Mouse (Mus musculus) bone marrow, adult 2 months (tissue): ENCODE results near the gene Srsf4. TPM values are rescaled to one million over a fixed set of nuclear protein-coding genes. Genes with fewer than 3 reads are reported as not detected.

ENCODE experiments used
- H3K27ac ChIP-seq: fragments of 200-500 bp; 2 replicates; pipeline ENCODE4 v1.5.1; 2012; ENCODE audit warnings: low read depth, mild to moderate bottlenecking, control low read depth, inconsistent platforms, low read length; ENCODE audit not compliant: control insufficient read depth, poor library complexity, insufficient read depth
- H3K4me1 ChIP-seq: fragments of 200-500 bp; 2 replicates; pipeline ENCODE4 v1.6.1; 2011; ENCODE audit warnings: low read length; ENCODE audit not compliant: control insufficient read depth, insufficient read depth
- H3K4me3 ChIP-seq: fragments of 200-500 bp; replicated peaks from 2 replicates; pipeline ENCODE3; 2011; ENCODE audit warnings: mild to moderate bottlenecking, low read depth, low read length, control low read depth; ENCODE audit not compliant: control insufficient read depth
- CTCF ChIP-seq: fragments of 200-500 bp; IDR thresholded peaks from 2 replicates; pipeline ENCODE4 v1.5.1; 2011; ENCODE audit warnings: low read length, control low read depth; ENCODE audit not compliant: control insufficient read depth, insufficient read depth
- POLR2A ChIP-seq: fragments of 200-500 bp; IDR thresholded peaks from 2 replicates; pipeline ENCODE4 v1.6.1; 2011; ENCODE audit warnings: low read depth, mild to moderate bottlenecking, control low read depth, low read length, borderline replicate concordance; ENCODE audit not compliant: control insufficient read depth
- WGBS: fragments of 180-500 bp; shearing (Covaris S2); methylation state at CpG from one replicate; pipeline ENCODE4 v1.1.7; 2018; 5-methylcytosine and 5-hydroxymethylcytosine counted together
- polyA plus RNA-seq: library from polyadenylated mRNA; stranded (reverse); fragments of >200 nt; gene quantifications from 2 replicates; pipeline ENCODE4 v1.2.4, GENCODE M21; 2011; ENCODE audit warnings: low replicate concordance; ENCODE audit not compliant: missing spikeins, insufficient read depth, insufficient read length

Srsf4 gene
- polyA plus RNA-seq, 1 experiment = 72.5 TPM

GRCm38 (mm10) chr4:131915821-131916328 is 42.5 kb downstream of the Srsf4 start:
- H3K27ac ChIP-seq = no peak overlapping the region
- TF ChIP-seq POLR2A (no peak), CTCF (no peak)
- WGBS = 60% methylated on average over 13 of the region's 13 CpGs
- no peak overlapping the region for H3K4me3 ChIP-seq
- H3K4me1 ChIP-seq = no peaks in the 10 kb centered on the region; the same call in 1 of the 2 replicates

DNA sequence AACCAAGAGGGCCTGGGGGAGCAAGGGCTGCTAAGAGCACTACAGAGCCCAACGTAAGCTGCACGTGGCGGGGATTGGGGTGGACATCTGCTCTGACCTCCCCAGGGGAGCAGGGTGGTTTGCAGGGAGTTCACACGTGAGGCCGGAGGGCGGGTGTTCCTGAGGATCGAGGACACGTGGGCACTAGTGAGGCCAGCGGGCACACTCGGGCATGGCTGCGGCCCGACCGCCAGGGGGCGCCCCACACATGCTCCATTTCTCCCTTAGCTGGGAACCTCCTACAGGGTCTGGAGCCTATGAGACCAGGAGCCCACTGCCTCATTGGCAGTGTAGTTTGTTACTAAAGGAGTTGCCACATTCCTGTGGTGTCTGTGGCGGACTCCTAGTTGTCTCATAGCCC is 43.0 kb downstream of the Srsf4 start:
- Histone ChIP-seq H3K27ac (no peak overlapping the region), H3K4me1 (no peaks in the 10 kb centered on the region; the same call in 1 of the 2 replicates), H3K4me3 (no peak overlapping the region)
- 7% methylated on average over 15 of the region's 15 CpGs for WGBS
- TF ChIP-seq CTCF = peak; percentile 85
- peak; percentile 18; the same call in 1 of the 2 replicates for TF ChIP-seq POLR2A

- Histone ChIP-seq H3K4me3 (no peak overlapping the region), H3K4me1 (no peaks in the 10 kb centered on the region), H3K27ac (no peak overlapping the region)
- no peak for TF ChIP-seq CTCF
- no peak for TF ChIP-seq POLR2A
- WGBS = 28% methylated on average over 10 of the region's 10 CpGs
These were observed 43.7 kb downstream of the Srsf4 start for GRCm38 (mm10) chr4:131917010-131917555.

- H3K27ac ChIP-seq = no peak overlapping the region
- WGBS = 85% methylated on average over 7 of the region's 7 CpGs
- no peaks in the 10 kb centered on the region for H3K4me1 ChIP-seq
- TF ChIP-seq POLR2A (no peak), CTCF (no peak)
- H3K4me3 ChIP-seq = no peak overlapping the region
These were observed 44.7 kb downstream of the Srsf4 start for GRCm38 (mm10) chr4:131918026-131918533.

DNA sequence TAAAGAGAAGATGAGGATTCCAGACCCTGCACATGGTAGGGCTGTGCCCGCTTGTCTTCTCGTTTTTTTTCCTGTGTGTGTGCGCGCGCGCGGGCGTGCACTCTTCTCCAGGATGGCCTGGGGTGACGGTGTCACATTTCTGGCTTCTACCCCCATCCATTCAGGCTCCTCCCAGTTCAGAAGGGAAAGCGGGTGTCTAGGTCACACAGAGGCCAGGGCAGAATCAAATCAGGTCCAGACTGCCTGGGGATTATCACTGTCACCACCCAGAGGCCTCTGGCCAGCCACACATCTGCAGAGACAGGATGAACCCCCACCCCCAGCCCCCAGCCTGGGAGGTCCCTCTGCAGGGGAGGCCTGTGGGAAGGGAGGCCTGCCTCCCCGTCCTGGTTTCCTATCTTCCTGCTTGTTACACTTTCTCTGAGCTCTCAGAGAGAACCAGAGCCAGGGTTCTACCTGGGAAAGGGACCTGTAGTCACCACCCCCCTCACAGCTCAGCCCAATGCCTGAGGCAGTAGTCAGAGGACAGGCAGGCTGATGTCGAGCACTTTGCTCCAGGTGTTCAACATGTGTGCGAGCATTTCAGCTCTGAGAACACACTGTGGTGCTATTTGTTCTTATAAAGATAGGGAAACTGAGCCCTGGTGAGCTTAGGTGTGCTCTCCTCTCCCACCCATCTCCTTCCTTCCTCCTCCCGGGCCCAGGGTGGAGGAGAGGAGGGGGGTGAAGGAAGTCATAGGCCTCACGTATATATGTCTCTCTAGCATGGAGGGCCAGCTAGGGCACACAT is 45.5 kb downstream of the Srsf4 start:
- Histone ChIP-seq H3K4me1 (no peaks in the 10 kb centered on the region), H3K27ac (no peak overlapping the region), H3K4me3 (no peak overlapping the region)
- WGBS = 43% methylated on average over 15 of the region's 15 CpGs
- no peak for TF ChIP-seq POLR2A
- no peak for TF ChIP-seq CTCF

DNA sequence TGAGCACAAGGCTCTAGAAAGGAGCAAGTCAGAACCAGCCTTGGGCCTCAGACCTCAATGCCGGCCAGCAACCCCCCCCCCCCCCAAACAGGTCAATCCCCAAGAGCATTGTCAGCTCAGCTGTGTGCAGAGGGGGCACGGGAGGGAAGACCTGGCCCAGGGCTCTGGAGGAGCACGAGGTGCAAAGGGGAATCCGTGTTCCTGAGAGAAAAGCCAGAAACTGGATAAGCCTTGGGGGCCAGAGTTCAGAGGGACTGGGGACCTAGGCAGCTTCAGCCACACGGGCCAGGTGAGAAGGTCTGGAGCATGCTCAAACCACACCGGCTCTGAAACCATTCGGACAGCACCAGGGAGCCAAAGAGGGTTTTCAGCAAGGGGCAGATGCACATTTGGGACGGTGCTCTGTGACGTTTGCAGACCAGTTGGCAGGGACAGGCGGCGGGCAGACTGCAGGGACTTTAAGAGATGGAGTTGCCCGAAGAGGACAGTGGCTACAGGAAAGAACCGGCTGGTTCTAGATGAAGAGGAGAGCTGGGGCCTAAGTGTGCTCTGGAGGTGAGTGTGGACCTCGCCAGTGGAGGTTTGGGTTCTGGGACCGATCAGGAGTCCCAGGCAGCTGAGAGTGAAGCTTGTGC is 46.2 kb downstream of the Srsf4 start:
- Histone ChIP-seq H3K27ac (no peak overlapping the region; the same call in 1 of the 2 replicates), H3K4me1 (no peaks in the 10 kb centered on the region), H3K4me3 (no peak overlapping the region)
- WGBS = 50% methylated on average over 15 of the region's 15 CpGs
- TF ChIP-seq POLR2A = no peak

DNA sequence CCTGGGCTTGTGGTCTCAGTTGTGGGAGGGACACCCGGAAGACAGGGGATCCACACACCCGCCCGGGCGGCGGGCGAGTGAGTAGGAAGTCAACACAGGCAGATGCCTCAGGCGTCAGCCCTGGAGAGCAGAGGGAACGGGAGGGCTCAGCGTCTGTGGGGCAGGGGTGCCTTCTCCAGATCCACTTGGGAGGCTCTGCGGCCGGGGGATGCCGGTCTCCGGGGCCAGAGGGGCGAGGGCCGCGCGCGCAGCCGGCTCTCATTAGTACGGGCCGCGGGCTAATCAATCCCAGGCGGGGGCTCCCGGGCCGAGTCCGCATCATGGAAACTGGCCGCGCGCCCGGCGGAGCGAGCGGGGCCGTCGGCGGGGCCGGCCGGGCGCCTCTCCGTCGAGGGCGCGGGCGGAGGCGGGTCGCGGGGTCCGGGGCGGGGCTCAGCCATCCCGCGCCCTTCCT is 46.8 kb downstream of the Srsf4 start:
- 6% methylated on average over 51 of the region's 51 CpGs for WGBS
- Histone ChIP-seq H3K27ac (no peak overlapping the region; the same call in 1 of the 2 replicates), H3K4me3 (no peak overlapping the region), H3K4me1 (no peaks in the 10 kb centered on the region)
- TF ChIP-seq CTCF (no peak), POLR2A (peak; percentile 26; the same call in 1 of the 2 replicates)

DNA sequence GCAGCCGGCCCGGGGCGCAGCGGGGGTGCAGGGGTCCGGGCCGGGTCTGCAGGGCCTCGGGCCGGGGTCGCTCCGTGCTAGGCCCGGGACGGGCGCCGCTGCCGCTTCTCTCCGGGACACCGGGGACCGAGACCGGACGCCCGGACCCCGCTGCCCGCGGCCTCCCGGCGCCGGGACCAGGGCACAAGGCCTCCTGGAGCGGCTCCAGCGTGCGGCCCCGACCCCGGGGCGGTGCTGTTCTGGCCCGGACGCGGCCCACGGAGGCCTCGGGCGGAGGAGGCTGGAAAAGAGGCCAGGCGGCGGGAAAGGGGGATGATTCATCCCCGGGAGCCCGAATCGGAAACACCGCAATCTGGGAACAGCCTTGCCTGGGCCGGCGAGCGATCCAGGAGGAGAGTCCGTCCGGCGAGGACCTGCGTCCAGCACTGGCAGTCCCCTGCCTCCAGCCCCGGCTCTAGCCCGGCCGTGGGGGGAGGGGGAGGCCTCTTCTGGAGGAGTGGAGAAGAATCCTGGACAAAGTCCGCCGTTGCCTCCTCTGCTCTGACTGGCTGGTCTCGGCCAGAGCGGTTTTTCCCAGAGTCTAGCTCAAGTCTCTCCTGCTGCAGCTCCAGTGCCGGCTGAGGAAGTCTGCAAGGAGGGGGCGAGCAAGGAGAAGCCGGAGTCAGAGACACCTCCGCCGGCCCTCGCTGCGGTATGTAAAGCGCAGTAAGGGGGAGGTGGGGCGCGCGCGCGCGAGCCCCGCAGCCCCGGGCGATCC is 47.4 kb downstream of the Srsf4 start:
- H3K27ac ChIP-seq = no peak overlapping the region; the same call in 1 of the 2 replicates
- no peak overlapping the region for H3K4me3 ChIP-seq
- no peak for TF ChIP-seq CTCF
- H3K4me1 ChIP-seq = no peaks in the 10 kb centered on the region
- WGBS = 4% methylated on average over 76 of the region's 76 CpGs
